Mouse (Mus musculus) limb, embryonic 12.5 days (tissue): ENCODE measurements around the gene Ranbp10. TPM values are rescaled to one million over a fixed set of nuclear protein-coding genes. Genes with fewer than 3 reads are reported as not detected.
"Not testable (repeated sequence)": the region's sequence is repeated elsewhere in the genome, so short reads cannot be mapped to it uniquely, and the experiment has no call there.

Experiments used
- ATAC-seq: fragments of 200-750 bp; cut with Nextera tagmentation; 2 replicates; pipeline ENCODE4 v1.8.0; 2017; ENCODE audit warnings: low read depth, moderate TSS enrichment; ENCODE audit not compliant: insufficient number of reproducible peaks, insufficient read depth, low FRiP score, low TSS enrichment
- H3K27ac ChIP-seq: fragments of 300-500 bp; sonication (generic); 2 replicates; pipeline ENCODE4 v1.5.1; 2016; ENCODE audit warnings: mild to moderate bottlenecking, moderate library complexity
- H3K27me3 ChIP-seq: fragments of 300-500 bp; sonication (generic); 2 replicates; pipeline ENCODE4 v1.6.1; 2016; ENCODE audit warnings: mild to moderate bottlenecking, moderate library complexity
- H3K36me3 ChIP-seq: fragments of 300-500 bp; sonication (generic); 2 replicates; pipeline ENCODE4 v1.6.1; 2016; ENCODE audit warnings: mild to moderate bottlenecking, moderate library complexity
- H3K4me1 ChIP-seq: fragments of 300-500 bp; sonication (generic); replicated peaks from 2 replicates; pipeline ENCODE4 v1.6.1; 2016
- H3K4me2 ChIP-seq: fragments of 300-500 bp; sonication (generic); 2 replicates; pipeline ENCODE4 v1.6.1; 2016; ENCODE audit warnings: mild to moderate bottlenecking, moderate library complexity
- H3K4me3 ChIP-seq: fragments of 300-500 bp; sonication (generic); replicated peaks from 2 replicates; pipeline ENCODE4 v1.5.1; 2016; ENCODE audit warnings: mild to moderate bottlenecking
- H3K9ac ChIP-seq: fragments of 300-500 bp; sonication (generic); replicated peaks from 2 replicates; pipeline ENCODE4 v1.6.1; 2016; ENCODE audit warnings: mild to moderate bottlenecking, moderate library complexity
- H3K9me3 ChIP-seq: fragments of 300-500 bp; sonication (generic); 2 replicates; pipeline ENCODE4 v1.6.1; 2016; ENCODE audit warnings: mild to moderate bottlenecking, moderate library complexity
- WGBS: fragments of 180-500 bp; shearing (Covaris S2); methylation state at CpG from one replicate; pipeline ENCODE4 v1.1.7; 2016; 5-methylcytosine and 5-hydroxymethylcytosine counted together
- polyA plus RNA-seq: library from polyadenylated mRNA; unstranded; fragments of >200 nt; fragmentation: Nextera tagmentation; extraction: Ambion mirVana; gene quantifications from 2 replicates; pipeline ENCODE4 v1.2.1, GENCODE M21; 2016

The Ranbp10 gene
- polyA plus RNA-seq, 1 experiment from 2014 or later = 17.2 TPM

- not testable (repeated sequence) for H3K9me3 ChIP-seq, H3K9ac ChIP-seq, H3K4me3 ChIP-seq, H3K4me1 ChIP-seq, H3K27me3 ChIP-seq, ATAC-seq, H3K27ac ChIP-seq, H3K4me2 ChIP-seq, H3K36me3 ChIP-seq
- WGBS = 75% methylated on average over 2 of the region's 2 CpGs
These were observed 6.6 kb upstream of the Ranbp10 start for GRCm38 (mm10) chr8:105833740-105834139.

GRCm38 (mm10) chr8:105826379-105826778 is 771 bp downstream of the Ranbp10 start:
- 10% methylated on average over 4 of the region's 4 CpGs for WGBS
- Histone ChIP-seq H3K9me3 (no peaks in the 10 kb centered on the region), H3K4me3 (peak overlapping the region; percentile 95), H3K4me1 (peaks cover 16% of the 10 kb centered on the region), H3K36me3 (peaks cover 42% of the 10 kb centered on the region), H3K27me3 (no peaks in the 10 kb centered on the region), H3K4me2 (peak overlapping the region; percentile 90), H3K27ac (peak overlapping the region; percentile 70), H3K9ac (peak overlapping the region; percentile 92)
- no peak for ATAC-seq

GRCm38 (mm10) chr8:105825506-105825905 is 1.6 kb downstream of the Ranbp10 start:
- 62% methylated on average over 4 of the region's 4 CpGs for WGBS
- H3K9ac ChIP-seq = no peak overlapping the region
- no peaks in the 10 kb centered on the region for H3K27me3 ChIP-seq
- peaks cover 16% of the 10 kb centered on the region for H3K4me1 ChIP-seq
- H3K4me2 ChIP-seq = peak overlapping the region; percentile 90
- H3K9me3 ChIP-seq = no peaks in the 10 kb centered on the region
- peaks cover 51% of the 10 kb centered on the region for H3K36me3 ChIP-seq
- ATAC-seq = no peak
- no peak overlapping the region for H3K27ac ChIP-seq
- peak overlapping the region; percentile 95 for H3K4me3 ChIP-seq

- H3K4me1 ChIP-seq = peaks cover 7% of the 10 kb centered on the region
- WGBS = 96% methylated on average over 1 of the region's 1 CpGs
- 0 out of 2 replicates have a peak, but pooled peaks have one; percentile 54 for ATAC-seq
- H3K9me3 ChIP-seq = no peaks in the 10 kb centered on the region
- no peaks in the 10 kb centered on the region for H3K27me3 ChIP-seq
- H3K4me2 ChIP-seq = no peak overlapping the region
- H3K9ac ChIP-seq = no peak overlapping the region
- no peak overlapping the region for H3K4me3 ChIP-seq
- H3K36me3 ChIP-seq = peaks cover 71% of the 10 kb centered on the region
- no peak overlapping the region for H3K27ac ChIP-seq
These were observed 6.2 kb downstream of the Ranbp10 start for GRCm38 (mm10) chr8:105820925-105821324.

GRCm38 (mm10) chr8:105819659-105820058 is 7.5 kb downstream of the Ranbp10 start:
- no peak overlapping the region for H3K4me2 ChIP-seq
- WGBS = 88% methylated on average over 3 of the region's 3 CpGs
- H3K27me3 ChIP-seq = no peaks in the 10 kb centered on the region
- H3K27ac ChIP-seq = no peak overlapping the region
- H3K9ac ChIP-seq = no peak overlapping the region
- no peak for ATAC-seq
- H3K36me3 ChIP-seq = peaks cover 66% of the 10 kb centered on the region
- no peaks in the 10 kb centered on the region for H3K9me3 ChIP-seq
- H3K4me1 ChIP-seq = no peaks in the 10 kb centered on the region
- H3K4me3 ChIP-seq = no peak overlapping the region

GRCm38 (mm10) chr8:105813241-105813640 is 13.9 kb downstream of the Ranbp10 start:
- H3K27me3 ChIP-seq = no peaks in the 10 kb centered on the region
- no peak overlapping the region for H3K27ac ChIP-seq
- H3K4me2 ChIP-seq = no peak overlapping the region
- H3K36me3 ChIP-seq = peaks cover 54% of the 10 kb centered on the region
- no peaks in the 10 kb centered on the region for H3K4me1 ChIP-seq
- WGBS = 92% methylated on average over 6 of the region's 6 CpGs
- H3K9me3 ChIP-seq = no peaks in the 10 kb centered on the region
- H3K9ac ChIP-seq = no peak overlapping the region
- H3K4me3 ChIP-seq = no peak overlapping the region
- ATAC-seq = no peak

- H3K27me3 ChIP-seq = no peaks in the 10 kb centered on the region
- no peaks in the 10 kb centered on the region for H3K4me1 ChIP-seq
- ATAC-seq = no peak
- no peak overlapping the region for H3K4me3 ChIP-seq
- no peak overlapping the region for H3K27ac ChIP-seq
- no peak overlapping the region for H3K4me2 ChIP-seq
- peaks cover 59% of the 10 kb centered on the region for H3K36me3 ChIP-seq
- no peak overlapping the region for H3K9ac ChIP-seq
- no peaks in the 10 kb centered on the region for H3K9me3 ChIP-seq
- WGBS = 85% methylated on average over 5 of the region's 5 CpGs
These were observed 14.6 kb downstream of the Ranbp10 start for GRCm38 (mm10) chr8:105812511-105812910.

DNA sequence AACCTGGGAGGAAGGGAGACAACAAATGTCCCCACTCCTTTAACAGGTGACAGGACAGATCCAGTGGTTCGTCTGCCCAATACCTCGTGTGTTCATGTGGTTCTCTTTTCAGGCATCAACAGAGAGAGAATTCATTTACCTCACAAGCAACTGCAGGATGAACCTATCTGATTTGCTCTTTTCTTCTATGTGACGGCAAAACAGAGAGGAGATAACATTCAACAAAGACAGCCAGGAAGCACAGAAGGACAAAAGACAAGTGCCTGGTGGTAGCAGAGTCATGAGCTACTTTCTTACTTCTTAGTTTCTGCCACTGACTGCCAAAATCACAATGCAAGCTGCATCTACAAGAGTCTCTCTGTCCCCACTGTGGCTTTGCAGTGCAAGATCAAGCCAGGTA is 15.6 kb downstream of the Ranbp10 start:
- no peaks in the 10 kb centered on the region for H3K4me1 ChIP-seq
- no peak overlapping the region for H3K27ac ChIP-seq
- no peak for ATAC-seq
- no peak overlapping the region for H3K4me3 ChIP-seq
- H3K27me3 ChIP-seq = no peaks in the 10 kb centered on the region
- WGBS = 82% methylated on average over 3 of the region's 3 CpGs
- peaks cover 62% of the 10 kb centered on the region for H3K36me3 ChIP-seq
- no peak overlapping the region for H3K9ac ChIP-seq
- no peaks in the 10 kb centered on the region for H3K9me3 ChIP-seq
- H3K4me2 ChIP-seq = no peak overlapping the region

DNA sequence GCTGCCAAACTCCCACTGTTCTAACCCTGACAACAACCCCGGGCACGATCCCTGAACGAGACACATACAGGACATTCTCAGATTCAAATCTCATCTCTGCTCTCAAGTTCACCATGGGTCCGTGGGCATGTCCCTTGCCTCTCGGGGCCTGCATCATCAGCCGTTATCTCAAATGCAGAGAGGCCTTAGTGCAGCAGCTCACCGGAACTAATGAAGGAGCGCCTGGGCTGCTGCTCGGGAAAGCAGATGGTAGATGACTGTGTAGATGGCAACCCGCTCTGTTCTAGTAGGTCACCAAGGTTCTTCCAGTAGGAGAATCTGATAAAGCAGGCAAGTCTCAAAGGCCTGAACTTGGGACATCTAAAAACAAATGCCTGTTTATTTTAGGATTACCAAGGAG is 16.1 kb downstream of the Ranbp10 start:
- no peak overlapping the region for H3K4me2 ChIP-seq
- H3K27ac ChIP-seq = no peak overlapping the region
- H3K9ac ChIP-seq = no peak overlapping the region
- H3K27me3 ChIP-seq = no peaks in the 10 kb centered on the region
- H3K9me3 ChIP-seq = no peaks in the 10 kb centered on the region
- no peak for ATAC-seq
- no peak overlapping the region for H3K4me3 ChIP-seq
- no peaks in the 10 kb centered on the region for H3K4me1 ChIP-seq
- H3K36me3 ChIP-seq = peaks cover 61% of the 10 kb centered on the region
- WGBS = 93% methylated on average over 10 of the region's 10 CpGs

- Histone ChIP-seq H3K4me2 (no peak overlapping the region), H3K36me3 (peaks cover 58% of the 10 kb centered on the region), H3K27ac (no peak overlapping the region), H3K4me3 (no peak overlapping the region), H3K9ac (no peak overlapping the region), H3K4me1 (no peaks in the 10 kb centered on the region), H3K27me3 (no peaks in the 10 kb centered on the region), H3K9me3 (no peaks in the 10 kb centered on the region)
- no peak for ATAC-seq
- whole genome bisulfite sequencing = 86% methylated on average over 6 of the region's 6 CpGs
These were observed 16.8 kb downstream of the Ranbp10 start for GRCm38 (mm10) chr8:105810245-105810786.

DNA sequence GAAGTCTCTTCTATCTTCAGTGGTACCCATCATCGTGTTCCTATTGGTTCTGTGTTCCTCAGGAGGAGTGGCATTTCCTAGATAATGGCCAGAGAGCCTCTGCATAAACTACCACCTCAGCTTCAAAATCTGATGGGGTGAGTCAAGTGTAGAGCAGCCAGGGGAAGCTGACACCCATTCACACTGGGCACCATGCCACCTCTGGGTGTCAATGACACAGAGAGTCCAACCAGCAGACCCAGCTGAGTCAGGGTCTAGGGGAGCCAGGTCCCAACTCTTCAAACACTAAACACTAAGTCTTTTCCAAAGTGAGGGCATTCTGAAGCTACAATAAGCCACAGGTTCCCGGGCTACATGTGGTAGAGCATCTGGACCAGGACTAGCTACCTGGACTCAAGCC is 18.7 kb downstream of the Ranbp10 start:
- Histone ChIP-seq H3K4me3 (no peak overlapping the region), H3K27me3 (no peaks in the 10 kb centered on the region), H3K4me1 (no peaks in the 10 kb centered on the region), H3K36me3 (peaks cover 65% of the 10 kb centered on the region), H3K4me2 (no peak overlapping the region), H3K27ac (no peak overlapping the region), H3K9ac (no peak overlapping the region), H3K9me3 (no peaks in the 10 kb centered on the region)
- 97% methylated on average over 2 of the region's 2 CpGs for WGBS
- no peak for ATAC-seq

DNA sequence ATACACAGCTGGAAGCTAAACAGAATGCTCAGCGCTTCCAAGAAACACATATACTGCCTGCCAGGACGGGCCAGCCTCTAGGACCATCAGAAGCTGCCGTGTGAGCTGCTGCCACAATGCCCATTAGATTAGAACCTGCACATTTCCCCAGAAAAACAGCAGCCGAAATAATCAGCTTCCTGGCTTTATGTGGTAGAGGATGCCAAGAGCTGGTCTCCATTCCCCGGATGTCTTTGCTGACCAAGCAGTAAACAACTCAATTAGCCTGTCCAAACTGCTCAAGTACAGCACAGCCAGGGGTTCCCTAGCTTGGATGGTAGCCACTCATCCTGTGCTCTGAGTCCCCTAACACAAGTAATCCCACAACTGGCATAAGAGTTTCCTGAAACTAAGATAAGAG is 19.4 kb downstream of the Ranbp10 start:
- Histone ChIP-seq H3K4me3 (no peak overlapping the region), H3K27ac (no peak overlapping the region), H3K36me3 (peaks cover 61% of the 10 kb centered on the region), H3K9me3 (no peaks in the 10 kb centered on the region), H3K9ac (no peak overlapping the region), H3K4me2 (no peak overlapping the region), H3K4me1 (no peaks in the 10 kb centered on the region), H3K27me3 (no peaks in the 10 kb centered on the region)
- ATAC-seq = no peak
- WGBS = 91% methylated on average over 5 of the region's 5 CpGs
